Mouse (Mus musculus) kidney, adult 18-20 months (tissue): ENCODE data around the gene Taf1c.

Experiments used
- DNase-seq: peaks from one replicate; pipeline ENCODE4 v3.0.0; 2021

Taf1c gene

DNA sequence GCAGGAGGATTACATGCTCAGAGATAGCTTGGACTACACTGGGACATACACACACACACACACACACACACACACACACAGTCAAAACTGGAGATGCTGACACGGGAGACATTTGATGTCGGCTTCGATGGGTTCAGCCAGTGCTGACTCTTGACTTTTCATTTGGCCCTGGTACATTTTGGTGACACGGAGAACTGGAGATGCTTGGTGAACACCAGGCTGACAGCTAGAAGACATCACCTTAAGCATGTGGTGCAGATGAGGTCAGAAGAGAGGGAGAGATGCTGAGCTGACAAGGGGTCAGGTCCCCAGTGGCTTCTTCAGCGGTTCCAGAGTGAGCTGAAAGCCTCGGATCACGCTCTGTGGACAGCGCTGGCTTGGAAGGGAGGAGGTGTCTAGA lies 18.0 kb upstream of the Taf1c start:
- no peak for DNase-seq

DNA sequence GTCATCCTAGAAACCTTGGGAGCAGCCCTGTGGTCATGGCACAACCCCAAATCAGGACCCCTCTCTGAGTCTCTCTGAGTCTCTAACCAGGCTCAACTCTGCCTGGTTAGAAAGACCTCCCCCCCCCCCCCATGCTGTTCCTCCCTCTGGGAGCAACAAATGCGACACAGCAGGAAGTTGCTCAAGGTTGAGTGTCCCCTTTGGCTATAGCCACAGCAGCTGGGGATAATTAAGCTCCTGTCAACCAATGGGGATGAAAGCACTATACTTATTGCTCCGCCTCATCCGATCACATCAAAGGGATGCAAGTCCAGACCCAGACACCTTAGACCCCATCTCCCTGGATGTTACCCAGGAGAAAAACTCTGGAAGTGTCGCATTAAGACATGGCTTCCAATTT lies 17.5 kb upstream of the Taf1c start:
- no peak for DNase-seq

DNA sequence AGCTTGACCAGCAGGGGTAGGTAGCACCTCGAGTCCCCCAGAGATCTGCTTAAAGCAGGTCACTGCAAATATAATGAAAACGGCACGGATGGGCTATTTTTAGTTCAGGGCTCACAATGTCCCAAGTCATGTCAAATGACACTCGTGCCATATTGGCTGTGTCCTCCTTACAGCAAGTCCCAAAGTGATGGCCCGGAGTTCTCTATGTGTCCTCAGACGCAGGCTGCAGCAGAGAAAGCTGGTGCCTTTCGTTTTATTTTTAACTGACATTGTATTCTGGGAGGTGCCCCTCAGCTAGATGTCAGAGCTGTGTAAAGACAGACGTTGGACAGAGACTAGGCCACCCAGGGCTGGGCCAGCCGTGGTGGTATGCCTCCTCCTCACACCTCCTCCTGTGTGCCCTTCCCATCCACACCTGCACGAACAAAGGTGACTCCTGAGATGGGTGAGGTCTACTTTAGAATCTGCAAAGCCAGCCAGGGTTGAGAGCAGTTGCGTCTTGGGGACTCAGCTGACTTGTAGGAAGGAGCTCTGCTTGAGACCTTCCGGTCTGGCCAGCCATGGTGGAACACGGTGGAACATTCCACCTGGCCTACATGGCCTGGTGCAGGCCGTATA lies 15.9 kb upstream of the Taf1c start:
- no peak for DNase-seq

DNA sequence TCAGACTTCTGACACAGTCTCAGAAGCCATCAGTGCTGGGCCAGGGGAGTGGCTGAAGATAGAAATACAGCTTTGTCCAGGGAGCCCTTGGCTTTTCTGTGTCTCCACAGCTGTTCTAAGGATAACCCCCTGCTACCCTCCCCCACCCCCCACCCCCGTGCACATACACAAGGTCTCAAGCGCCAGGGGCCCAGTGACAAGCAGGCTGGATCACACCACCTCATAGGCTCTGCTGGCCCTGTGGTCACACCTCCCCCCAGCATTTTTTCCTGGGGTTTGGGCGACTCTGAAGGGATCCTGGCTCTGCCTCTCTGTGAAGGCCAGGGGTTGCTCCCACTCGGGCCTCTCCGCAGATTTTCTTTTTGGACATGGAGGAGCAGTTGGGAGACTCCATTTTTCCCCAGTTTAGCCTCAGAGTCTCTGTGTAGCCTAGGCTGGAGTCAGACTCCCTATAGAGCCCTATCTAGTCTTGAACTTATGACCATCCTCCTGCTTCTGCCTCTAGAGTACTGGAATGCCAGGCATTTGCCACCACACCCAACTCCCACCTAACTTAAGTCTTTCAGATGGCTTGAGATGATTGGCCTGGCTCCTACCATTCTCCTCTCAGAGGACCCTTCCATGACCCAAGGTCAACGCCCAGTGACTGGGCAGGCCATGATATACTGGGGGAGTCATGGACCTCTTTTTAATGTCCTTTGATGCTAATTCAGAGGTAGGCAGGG lies 15.3 kb upstream of the Taf1c start:
- DNase-seq: no peak

DNA sequence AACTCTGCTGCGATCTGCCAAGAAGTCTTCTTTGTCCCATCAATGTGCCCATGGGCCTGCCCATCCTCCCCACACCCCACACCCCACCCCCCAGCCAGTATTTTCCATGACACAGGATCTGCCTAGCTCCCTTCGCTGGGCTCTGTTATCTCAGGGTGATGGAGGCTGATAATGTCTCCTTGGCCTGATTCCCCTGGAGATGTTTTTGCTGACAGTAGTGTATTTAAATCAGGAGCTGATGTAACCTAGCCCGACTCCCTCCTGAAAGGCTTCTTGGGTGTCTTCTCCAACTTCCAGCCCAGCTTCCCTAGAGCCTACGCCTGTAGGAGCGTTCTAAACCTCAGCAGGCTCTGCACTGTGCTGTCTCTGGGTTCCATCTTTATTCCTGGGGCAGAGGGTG lies 13.9 kb upstream of the Taf1c start:
- no peak for DNase-seq

DNA sequence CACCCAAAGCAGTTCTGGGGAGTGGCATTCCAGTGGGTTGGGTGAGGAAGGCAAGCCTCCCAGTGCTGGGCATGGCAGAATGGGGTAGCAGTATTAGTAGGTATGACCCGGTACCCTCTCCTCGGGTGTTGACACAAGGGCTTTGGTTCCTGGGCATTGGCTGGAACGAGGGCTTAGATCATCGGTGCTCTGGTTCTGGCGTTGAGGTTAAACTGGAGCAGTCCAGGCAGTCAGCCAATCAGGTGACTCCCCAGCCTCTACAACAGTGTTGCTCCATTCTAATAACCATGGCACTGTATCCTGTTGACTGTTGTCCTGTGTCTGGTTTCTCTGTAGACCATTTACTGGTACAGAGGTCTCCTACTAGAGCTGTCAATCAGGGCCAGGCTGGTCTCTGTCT lies 12.6 kb upstream of the Taf1c start:
- no peak for DNase-seq

DNA sequence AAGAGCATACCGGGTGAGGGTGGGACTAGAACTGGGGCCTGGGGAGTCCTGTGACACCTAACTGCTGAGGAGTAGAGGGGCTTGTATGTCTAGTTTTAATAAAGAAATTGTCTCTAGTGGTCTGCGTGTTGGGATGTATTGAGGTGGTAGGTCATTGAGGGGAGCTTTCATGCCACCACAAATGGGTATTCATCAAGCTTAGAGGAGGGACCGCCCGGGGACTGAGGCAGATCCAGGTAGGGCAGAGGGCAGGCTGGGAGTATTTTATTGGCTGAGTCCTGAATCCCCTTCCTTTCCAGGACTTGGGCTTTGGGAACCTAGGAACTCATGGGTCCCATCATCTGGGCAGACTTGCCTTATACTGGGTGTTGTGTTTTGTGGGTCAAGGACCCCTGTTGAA lies 11.8 kb upstream of the Taf1c start:
- DNase-seq: no peak

DNA sequence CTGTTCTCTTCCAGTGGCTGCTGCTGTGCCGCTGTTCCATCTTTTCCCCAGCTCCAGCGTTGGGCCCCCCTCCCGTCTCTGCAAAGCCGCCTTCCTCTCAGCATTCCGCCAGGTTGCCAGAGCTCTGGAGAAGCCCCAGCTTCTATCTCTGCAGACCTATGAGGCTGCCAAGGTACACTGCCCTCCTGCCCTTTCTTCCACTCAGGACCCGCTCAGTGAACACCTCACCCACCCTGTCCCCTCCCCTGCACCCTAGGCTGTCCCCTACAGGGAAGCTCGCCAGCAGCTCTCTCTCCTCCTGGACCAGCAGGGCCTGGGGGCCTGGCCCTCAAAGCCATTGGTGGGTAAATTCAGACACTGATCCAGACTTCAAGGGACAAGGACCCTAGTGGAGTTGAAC lies 11.3 kb upstream of the Taf1c start:
- no peak for DNase-seq

DNA sequence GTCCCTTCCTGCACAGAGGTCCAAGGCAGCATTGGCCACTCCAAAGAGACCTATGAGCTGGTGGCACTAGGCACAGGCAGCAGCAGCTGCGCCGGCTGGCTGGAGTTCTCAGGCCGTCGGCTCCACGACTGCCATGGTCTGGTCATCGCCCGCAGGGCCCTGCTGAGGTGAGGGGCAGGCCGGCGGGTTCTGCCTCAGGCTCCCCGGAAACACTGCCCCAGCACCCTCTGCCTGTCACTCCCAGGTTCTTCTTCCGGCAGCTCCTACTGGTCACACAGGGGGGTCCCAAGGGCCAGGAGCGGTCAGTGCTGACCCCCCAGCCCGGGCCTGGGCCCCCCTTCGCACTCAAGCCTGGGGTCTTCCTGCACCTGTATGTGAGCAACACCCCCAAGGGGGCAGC lies 10.1 kb upstream of the Taf1c start:
- DNase-seq: no peak

DNA sequence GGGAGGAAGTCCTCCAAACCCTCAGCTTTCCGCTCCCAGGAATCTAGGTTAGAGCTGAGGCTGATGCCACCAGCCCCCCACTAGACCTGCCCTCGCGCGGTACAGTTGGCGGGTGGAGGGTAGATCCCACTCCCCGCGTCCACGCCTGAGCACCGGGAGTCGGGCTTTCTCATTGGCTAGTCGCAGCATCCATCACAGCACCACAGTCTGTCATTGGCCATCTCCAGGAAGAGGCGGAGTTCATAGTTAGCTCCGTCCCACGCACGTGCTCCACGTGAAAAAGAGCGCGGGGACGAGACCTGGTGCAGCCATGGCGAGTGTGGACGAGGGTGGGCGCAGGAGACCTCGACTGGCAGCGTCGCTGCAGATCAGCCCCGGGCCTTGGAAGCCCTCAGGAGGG lies 7.4 kb upstream of the Taf1c start, which contains the start of gene Adad2:
Adad2 (plus strand) TSS at position 277 of the 400 bp plus-strand sequence.
- no peak for DNase-seq

DNA sequence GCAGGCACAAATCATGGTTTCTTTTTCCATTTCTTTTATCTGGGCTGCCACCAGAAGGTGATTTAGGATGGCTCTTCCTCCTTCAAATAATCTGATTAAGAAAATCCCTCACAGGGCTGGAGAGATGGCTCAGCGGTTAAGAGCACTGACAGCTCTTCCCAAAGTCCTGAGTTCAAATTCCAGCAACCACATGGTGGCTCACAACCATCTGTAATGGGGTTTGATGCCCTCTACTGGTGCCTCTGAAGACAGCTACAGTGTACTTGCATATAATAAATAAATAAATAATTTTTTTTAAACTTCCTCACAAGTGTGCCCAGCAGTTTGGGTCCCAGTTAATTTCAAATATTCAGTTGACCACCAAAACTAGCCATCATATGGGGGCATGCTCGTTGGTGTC lies 1.2 kb upstream of the Taf1c start:
- DNase-seq: no peak

DNA sequence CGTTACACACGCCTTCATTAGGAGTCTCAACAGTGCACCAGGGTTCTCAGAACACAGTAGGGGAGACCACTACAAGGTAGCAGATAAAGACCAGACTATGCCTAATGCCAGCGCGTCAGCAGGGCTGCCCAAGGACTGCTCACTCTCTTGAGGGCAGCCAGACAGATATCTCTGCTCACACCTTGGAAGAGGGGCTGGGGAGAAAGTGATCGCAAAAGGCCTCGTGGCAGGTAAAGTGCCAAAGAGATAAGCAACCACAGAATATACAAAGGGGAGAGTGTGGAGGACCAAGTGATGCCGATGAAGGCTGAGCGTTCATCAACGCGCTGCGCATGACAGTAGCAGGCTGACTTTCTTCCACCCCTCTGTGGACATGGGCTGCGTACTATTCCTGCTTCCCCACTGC lies 621 bp downstream of the Taf1c start:
- DNase-seq: no peak

DNA sequence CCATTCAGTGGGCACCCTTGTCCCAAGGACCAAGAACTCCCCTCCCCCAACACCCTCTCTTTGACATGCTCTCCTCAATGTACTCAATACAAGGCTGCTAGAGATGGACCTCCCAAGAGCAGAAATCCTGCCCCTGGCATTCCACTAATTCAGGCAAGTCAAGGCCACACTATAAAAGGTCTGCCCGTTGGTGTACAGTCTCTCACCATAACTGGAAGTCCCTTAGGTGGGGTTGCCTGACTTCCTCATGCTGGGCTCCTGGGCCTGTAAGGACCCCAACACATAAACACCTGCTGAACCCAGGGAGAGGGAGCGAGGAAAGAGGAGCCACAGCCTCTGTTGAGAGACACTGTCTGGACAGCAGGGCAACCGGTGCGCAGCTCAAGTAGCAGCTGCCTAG lies 1.3 kb downstream of the Taf1c start:
- no peak for DNase-seq

DNA sequence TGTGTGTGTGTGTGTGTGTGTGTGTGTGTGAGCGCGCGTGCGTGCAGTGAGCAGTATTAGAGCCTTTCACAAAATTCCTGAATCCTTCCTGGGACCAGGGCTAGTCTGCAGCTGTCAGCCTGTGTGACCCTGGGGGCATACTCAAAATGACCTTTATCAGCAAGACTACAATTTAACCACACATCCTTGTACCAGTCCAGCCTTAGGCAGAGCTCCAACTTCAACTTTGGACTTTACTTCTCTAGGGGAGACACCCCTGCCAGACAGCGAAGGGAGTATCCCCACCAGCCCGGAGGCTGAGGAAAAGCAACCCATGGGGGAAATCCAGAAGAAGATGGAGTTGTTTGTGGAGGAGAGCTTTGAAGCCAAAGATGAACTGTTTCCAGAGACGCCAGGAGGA lies 13.6 kb downstream of the Taf1c start:
- peak; percentile 39 for DNase-seq

DNA sequence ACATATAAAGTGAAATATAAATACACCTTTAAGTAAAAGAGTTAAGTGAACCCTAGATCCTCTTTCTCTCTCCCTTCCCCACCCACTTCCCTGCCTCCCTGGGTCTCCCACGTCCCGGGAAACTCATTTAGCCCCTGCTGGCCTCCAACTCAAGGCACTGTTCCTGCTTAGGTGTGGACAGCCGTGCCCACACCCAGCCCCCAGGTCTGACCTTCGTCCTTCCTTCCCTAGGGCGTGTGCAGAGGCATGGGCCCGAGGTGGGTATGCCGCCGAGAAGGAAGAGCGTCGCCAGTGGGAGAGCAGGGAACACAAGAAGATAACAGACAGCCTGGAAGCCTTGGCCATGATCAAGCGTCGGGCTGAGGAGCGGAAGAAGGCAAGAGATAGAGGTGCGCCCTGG lies 14.7 kb downstream of the Taf1c start:
- DNase-seq: no peak

DNA sequence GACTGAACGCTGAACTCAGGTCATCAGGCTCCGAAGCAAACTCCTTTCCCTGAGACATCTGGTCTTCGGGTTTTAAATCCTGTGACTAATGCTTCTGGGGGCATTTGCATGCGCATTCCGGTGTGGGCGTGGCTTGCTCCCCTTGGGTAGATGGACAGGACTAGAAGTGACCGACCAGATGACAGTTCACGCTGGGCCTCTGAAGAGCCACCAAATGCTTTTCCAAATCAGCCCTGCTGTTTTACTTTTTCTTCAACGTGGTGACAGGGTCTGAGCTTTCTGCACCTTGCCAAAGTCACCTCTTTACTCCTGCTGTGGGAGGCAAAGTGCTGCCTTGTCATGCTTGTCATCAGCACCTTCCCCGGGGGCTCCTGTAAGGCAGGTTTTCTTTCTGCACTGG lies 16.2 kb downstream of the Taf1c start:
- DNase-seq: no peak

DNA sequence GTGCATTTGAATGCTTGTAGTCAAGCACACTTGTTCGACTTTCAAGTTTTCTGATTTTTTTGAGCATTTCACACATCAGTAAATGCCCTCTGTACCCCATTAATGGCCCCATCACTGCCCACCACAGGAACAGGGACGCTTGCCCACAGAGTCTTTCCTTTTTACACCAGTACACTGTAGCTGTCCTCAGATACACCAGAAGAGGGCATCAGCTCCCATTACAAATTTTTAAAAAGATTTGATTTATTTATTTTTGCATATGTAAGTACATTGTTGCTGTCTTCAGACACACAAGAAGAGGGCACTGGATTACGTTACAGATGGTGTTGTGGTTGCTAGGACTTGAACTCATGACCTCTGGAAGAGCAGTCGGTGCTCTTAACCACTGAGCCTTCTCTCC lies 16.7 kb downstream of the Taf1c start:
- no peak for DNase-seq

DNA sequence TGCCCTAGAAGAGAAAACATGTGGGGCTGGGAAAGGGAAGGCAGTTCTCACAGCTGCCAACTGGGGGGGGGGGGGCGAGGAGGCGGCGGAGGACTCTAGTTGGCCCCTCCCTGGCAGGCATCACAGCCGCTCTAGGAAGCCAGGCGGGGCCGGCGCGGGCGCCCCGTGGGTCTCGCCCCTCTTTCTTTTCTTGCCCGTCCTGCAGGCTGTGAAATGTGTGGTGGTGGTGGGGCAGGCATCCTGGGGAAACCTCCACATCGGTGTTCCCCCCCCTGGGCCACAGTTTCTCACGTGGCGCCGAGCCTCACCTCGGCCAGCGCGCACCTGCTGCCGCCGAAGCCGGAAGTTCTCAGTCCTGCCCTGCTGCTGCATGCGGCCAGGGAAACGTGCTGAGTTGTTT lies 19.1 kb downstream of the Taf1c start:
- no peak for DNase-seq

DNA sequence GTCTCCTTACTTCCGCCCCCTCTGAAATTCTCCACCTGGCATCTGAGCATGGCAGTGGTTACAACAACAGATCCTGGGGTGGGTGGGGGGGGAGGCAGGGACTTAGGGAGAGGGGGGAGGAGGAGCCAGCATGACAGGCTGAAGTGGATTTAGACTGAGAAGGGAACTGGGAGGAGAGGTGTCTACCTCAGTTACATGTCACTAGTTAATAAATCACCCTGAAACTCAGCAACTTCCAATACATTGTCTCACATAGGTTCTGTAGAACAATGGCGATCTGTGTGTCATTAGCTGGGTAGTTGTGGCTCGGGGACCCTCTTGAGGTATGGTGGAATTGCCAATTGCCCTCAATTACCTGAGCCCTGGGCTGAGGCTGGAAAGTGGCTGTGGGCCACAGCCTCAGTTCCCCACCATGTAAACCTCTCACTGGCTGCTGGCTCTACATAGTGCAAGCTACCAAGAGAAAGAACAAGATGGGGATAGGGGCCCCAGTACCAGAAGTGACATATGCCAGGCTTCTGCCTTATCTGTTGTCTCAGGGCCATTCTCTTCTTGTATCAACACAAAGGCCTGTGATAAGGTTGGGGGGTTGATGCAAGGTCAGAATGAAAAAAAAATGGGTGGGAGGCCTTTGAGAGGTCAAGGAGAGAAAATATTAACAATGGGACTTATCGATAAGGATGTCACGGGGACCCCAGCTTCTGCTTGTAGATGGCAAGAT lies 24.4 kb downstream of the Taf1c start:
- DNase-seq: no peak

DNA sequence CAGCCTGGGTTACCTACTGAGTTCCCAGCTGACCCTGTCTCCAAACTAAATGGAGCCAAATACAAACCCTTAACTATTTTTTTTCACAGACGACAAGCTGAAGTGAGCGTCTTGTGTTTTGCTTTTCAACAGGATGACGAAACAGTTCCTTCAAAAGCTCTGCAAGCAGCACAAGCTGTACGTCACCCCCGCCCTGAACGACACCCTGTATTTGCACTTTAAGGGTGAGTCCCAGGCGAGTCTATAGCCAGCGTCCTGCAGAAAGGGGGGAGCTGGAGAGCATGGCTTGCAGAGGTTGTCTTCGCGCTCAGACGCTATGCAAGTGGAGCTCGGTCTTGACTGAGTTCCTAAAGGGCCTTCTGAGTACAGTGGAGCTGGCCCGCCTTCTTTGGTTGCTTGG lies 25.9 kb downstream of the Taf1c start:
- no peak for DNase-seq

DNA sequence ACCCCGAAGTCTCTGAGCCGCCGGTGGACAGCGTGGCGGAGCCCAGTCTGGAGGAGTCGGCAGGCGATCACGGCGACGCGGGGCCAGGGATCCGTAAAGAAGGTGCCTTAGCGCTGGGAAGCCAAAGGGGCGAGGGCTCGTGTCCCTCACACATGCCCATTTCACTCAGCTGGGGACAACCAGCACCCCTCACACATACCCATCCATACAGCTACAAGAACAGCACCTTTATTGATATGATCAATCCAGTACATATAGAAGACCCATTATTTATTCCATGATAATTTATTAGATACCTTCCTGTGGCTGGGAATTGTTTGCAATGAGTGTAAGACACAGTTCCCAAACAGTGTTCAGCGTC lies 29.7 kb downstream of the Taf1c start:
- no peak for DNase-seq

DNA sequence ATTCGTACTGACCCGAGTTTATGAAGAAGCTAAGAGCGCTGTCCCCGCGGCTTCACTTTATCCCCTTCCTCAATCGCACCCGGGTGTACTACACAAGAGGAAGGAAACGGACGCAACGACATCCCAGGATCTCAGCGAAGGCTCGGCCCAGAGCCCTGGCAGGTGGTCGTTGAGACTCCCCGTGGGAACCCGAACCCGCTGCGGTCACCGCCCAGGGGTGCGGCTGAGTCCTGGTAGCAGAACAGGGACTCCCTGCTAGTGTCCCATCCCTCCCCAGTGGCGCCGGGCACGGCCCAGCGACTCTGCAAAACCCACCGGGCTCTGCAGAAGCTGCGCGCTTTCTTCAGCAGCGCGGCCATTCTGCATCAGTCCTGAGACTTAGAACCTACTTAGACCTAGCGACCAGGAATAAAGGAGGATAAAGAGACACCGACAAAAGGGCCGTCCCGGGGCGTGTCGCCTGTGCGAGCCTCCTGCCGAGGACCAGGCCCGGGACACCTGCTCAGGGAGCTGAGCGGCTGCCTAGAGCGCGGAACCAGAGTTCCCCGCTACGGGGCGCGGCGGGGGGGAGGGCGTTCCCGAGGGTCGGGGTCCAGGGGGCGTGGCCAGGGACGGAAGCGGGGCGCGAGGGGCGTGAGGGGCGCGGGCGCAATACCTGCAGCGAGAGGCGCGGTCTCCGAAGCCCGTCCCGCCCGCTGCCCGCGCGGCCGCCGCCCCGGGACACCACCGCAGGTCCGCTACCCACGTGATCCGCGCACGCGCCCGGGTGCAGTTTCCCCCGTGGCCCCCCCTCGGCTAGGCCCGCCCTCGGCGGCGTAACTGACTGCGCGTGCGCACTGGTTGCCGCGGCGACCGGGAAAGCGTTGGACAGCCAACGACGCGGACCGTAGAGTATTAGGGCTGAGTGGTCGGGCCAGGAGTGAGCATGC lies 30.3 kb downstream of the Taf1c start, which contains the start of the genes Hsdl1 and Dnaaf1:
Hsdl1 (minus strand) TSS at position 747 of the 929 bp plus-strand sequence.
Dnaaf1 (plus strand) TSS at position 799 of the 929 bp plus-strand sequence.
- DNase-seq: peak; percentile 99

DNA sequence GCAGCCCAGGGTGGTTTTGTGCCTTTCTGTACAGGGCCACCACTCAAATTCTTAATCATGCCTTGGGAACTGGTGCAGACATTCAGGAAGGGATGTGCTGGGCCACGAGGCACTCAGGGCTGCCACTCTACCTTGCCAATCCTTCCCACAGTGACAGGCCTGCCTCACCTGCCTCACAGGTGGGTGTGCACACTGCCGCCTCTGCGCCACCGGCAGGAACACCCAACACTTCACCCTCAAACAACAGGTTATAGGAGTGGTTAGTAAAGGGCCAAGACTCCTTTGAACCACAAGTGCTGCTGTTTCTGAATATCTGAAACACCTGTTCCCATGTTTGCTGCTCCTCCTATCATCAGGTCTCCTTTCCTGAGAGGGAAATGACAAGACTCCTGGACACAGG lies 32.6 kb downstream of the Taf1c start:
- no peak for DNase-seq
